ENCODE assay signal across 21 mouse cellular contexts in genomic region chr11:49980681-49981235, GRCm38 (mm10). TPM values are rescaled to one million over a fixed set of nuclear protein-coding genes. Genes with fewer than 3 reads are reported as not detected.
A peak's percentile ranks its signal among the peaks of the same experiment; 100 is the strongest.
DNase-seq lines count a peak whose midpoint lies in the region; ATAC-seq and TF ChIP-seq lines count a peak whose summit lies in the region.
"Had no signal": no experiment of that assay in that cellular context is flagged by ENCODE, and none has a peak within 500 bp of the region (broad histone marks: within the 10 kb centered on the region; RNA-seq: fewer than 3 reads in every experiment).

No protein-coding gene starts in this region.

- TF ChIP-seq POLR2A in bone marrow, adult 2 months (IDR thresholded peaks at IDR 0.05; ENCODE audit: borderline replicate concordance, control insufficient read depth, low read depth, low read length) = no peak

- no peaks in the 10 kb centered on the region for H3K9me3 ChIP-seq in liver, embryonic 16.5 days (replicated peaks; ENCODE audit: control insufficient read depth, low read length)
- H3K9me3 ChIP-seq in hindbrain, embryonic 13.5 days = no peaks in the 10 kb centered on the region
- H3K9me3 ChIP-seq: embryonic facial prominence, embryonic 13.5 days; limb, embryonic 12.5 days; megakaryocyte, embryonic 14.5 days; stomach, embryonic 15.5 days had no signal

- no peak for ATAC-seq in liver, embryonic 16.5 days (ENCODE audit: low read depth)
- no peak for ATAC-seq in hindbrain, embryonic 13.5 days (ENCODE audit: low FRiP score)
- ATAC-seq: forebrain, embryonic 16.5 days; hindbrain, postnatal 0 days; lung, postnatal 0 days had no signal

- peak overlapping the region; percentile 34; the same call in 1 of the 2 replicates for H3K4me2 ChIP-seq in liver, embryonic 16.5 days (ENCODE audit: low read depth, low read length)
- H3K4me2 ChIP-seq in hindbrain, embryonic 13.5 days = no peak overlapping the region
- H3K4me2 ChIP-seq: embryonic facial prominence, embryonic 13.5 days; limb, embryonic 12.5 days; stomach, embryonic 15.5 days had no signal

- no peak for TF ChIP-seq CTCF in bone marrow, adult 2 months (IDR thresholded peaks at IDR 0.05; ENCODE audit: control insufficient read depth, insufficient read depth, low read length)

- H3K4me3 ChIP-seq in bone marrow, adult 2 months (replicated peaks; ENCODE audit: control insufficient read depth, low read depth, low read length) = no peak overlapping the region
- no peak overlapping the region for H3K4me3 ChIP-seq in liver, embryonic 16.5 days (ENCODE audit: low read depth, low read length)
- H3K4me3 ChIP-seq in hindbrain, embryonic 13.5 days = no peak overlapping the region
- H3K4me3 ChIP-seq: embryonic facial prominence, embryonic 13.5 days; limb, embryonic 12.5 days; megakaryocyte, embryonic 14.5 days; stomach, embryonic 15.5 days had no signal

- H3K27me3 ChIP-seq in liver, embryonic 16.5 days (ENCODE audit: control insufficient read depth, insufficient read depth, low read depth, low read length) = no peaks in the 10 kb centered on the region
- no peaks in the 10 kb centered on the region for H3K27me3 ChIP-seq in hindbrain, embryonic 13.5 days
- H3K27me3 ChIP-seq: embryonic facial prominence, embryonic 13.5 days; limb, embryonic 12.5 days; stomach, embryonic 15.5 days had no signal

- peak overlapping the region; percentile 32; the same call in 1 of the 2 replicates for H3K9ac ChIP-seq in liver, embryonic 16.5 days (ENCODE audit: low read depth, low read length)
- no peak overlapping the region for H3K9ac ChIP-seq in hindbrain, embryonic 13.5 days
- H3K9ac ChIP-seq: embryonic facial prominence, embryonic 13.5 days; limb, embryonic 12.5 days; stomach, embryonic 15.5 days had no signal

- peak; percentile 55 for DNase-seq in kidney, adult 11 months
- no peak for DNase-seq in kidney, adult 18-20 months
- peak; percentile 57 for DNase-seq in 416B (ENCODE audit: low read depth)
- no peak for DNase-seq in cerebellum, adult 18-20 months
- DNase-seq: cerebellum, adult 11 months; heart, adult 18-20 months; heart, postnatal 36 days; layer of hippocampus, adult 9-11 months; right cerebral cortex, postnatal 14 days; thymus, adult 2 months had no signal

- H3K4me1 ChIP-seq in bone marrow, adult 2 months (ENCODE audit: control insufficient read depth, insufficient read depth, low read length) = peaks cover 18% of the 10 kb centered on the region
- H3K4me1 ChIP-seq in liver, embryonic 16.5 days (ENCODE audit: control insufficient read depth, low read depth, low read length) = peaks cover 48% of the 10 kb centered on the region
- H3K4me1 ChIP-seq in hindbrain, embryonic 13.5 days (replicated peaks) = no peaks in the 10 kb centered on the region
- H3K4me1 ChIP-seq: embryonic facial prominence, embryonic 13.5 days; limb, embryonic 12.5 days; stomach, embryonic 15.5 days had no signal

- peak overlapping the region; percentile 52 for H3K27ac ChIP-seq in bone marrow, adult 2 months (ENCODE audit: control insufficient read depth, insufficient read depth, low read depth, low read length, poor library complexity)
- peak overlapping the region; percentile 83 for H3K27ac ChIP-seq in liver, embryonic 16.5 days (ENCODE audit: low read length)
- no peak overlapping the region for H3K27ac ChIP-seq in hindbrain, embryonic 13.5 days
- H3K27ac ChIP-seq: embryonic facial prominence, embryonic 13.5 days; hindbrain, postnatal 0 days; limb, embryonic 12.5 days; stomach, embryonic 15.5 days had no signal

- no peaks in the 10 kb centered on the region for H3K36me3 ChIP-seq in liver, embryonic 16.5 days (ENCODE audit: control insufficient read depth, insufficient read depth)
- no peaks in the 10 kb centered on the region for H3K36me3 ChIP-seq in hindbrain, embryonic 13.5 days
- H3K36me3 ChIP-seq: embryonic facial prominence, embryonic 13.5 days; limb, embryonic 12.5 days; stomach, embryonic 15.5 days had no signal

- WGBS in bone marrow, adult 2 months = 35% methylated on average over 6 of the region's 6 CpGs
- WGBS in liver, embryonic 16.5 days (ENCODE audit: insufficient replicate concordance) = 33% methylated on average over 6 of the region's 6 CpGs
- WGBS in hindbrain, embryonic 13.5 days = 86% methylated on average over 6 of the region's 6 CpGs

RNA-seq across cellular contexts. Expression of gene Rnf130, which starts 44.4 kb away (rescaled TPM):
- 12.9 and 33.0 TPM in 2 replicates for polyA plus RNA-seq in bone marrow, adult 2 months (2011; ENCODE audit: insufficient read depth, insufficient read length, low replicate concordance, missing spikeins)
- polyA plus RNA-seq in liver, embryonic 16.5 days (2015; fragmentation: Nextera tagmentation; extraction: Ambion mirVana) = 21.3 and 21.9 TPM in 2 replicates
- 60.3 and 63.6 TPM in 2 replicates for polyA plus RNA-seq in hindbrain, embryonic 13.5 days (2015; fragmentation: Nextera tagmentation; extraction: Ambion mirVana)
- polyA plus RNA-seq: C2C12 had no signal

Comparison
In these comparisons a context has a peak if more than half of its experiments do, and no peak if none do; other contexts are left out.
1. DNase-seq: peak in kidney, adult 11 months (single experiment) and 416B (single experiment); none in kidney, adult 18-20 months (single experiment) and cerebellum, adult 18-20 months (0 of 2).